Mouse (Mus musculus): ENCODE measurements at regions not wholly inside any gene's neighbourhood (a gene's known extent, or its start where the extent isn't known, plus 50 kb on each side); places are given as distances from the start of the nearest gene placed in this dataset.

DNA sequence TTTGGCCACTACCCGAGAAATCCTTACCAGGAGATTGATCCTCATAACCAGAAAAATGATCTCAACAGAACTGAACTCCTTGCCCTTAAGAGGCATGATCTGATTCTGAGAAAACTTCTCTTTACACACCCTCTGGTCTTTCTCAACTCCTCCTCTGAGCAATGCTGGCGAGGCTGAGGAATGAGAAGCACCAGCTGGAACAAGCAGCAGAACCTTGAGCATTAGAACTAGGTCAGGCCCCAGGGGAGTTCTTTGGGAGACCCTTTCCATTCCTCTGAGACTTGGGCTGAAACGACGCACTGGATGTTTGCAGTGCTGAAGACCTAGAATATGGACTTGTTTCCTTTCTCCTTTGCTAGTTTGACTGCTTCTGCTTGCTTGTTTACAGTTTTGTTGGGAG is 224.6 kb upstream of the Ar start:
- DNase-seq (ENCODE audit: low spot score in 2 of 2), result peak in 1 of 2 experiments; percentile 15

DNA sequence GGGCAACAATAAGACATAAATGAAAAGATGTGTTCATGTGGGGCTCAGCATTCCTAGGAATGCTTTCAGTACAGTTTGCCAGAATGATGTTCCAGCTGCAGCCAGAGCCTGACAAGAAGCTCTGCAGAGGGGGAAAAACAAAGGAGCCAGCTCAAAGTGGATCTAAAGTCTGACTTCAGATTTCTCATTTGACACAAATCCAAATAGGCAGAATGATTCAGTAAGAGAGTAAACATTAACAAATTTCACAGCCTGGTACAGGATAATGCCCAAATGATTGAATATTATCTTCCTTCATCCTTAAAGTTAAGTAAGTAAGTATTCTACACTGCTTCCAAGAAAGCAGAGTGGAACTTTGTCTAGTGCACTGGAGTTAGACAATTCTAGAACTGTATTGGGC is 224.2 kb upstream of the Ar start:
- DNase-seq (ENCODE audit: low spot score in 2 of 2), result no peak

DNA sequence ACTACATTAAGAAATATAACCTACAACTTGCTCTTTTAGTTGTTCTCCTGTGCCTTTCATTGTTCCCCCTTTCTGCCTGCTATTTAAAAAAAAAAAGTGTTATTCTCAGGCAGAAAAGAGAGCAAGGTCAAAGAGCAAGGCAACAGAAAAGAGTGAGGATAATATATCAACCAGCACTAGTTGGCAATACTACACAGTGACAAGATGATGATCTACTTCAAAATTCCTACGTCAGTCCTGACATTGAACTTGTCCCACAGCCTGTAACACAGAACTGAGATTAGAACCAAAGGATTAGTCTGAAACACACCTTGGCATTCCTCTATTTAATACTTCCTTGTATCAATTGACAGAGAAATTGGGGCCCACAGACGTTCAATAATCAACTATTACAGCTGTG is 222.8 kb upstream of the Ar start:
- no peak for DNase-seq (ENCODE audit: low spot score in 2 of 2)

Measured in adrenal gland, adult 18-20 months (tissue).